Mouse (Mus musculus) embryo, embryonic 10 days (tissue): ENCODE measurements around the gene Ush1g.

Experiments
- DNase-seq: peaks from one replicate; pipeline ENCODE4 v3.0.0-alpha.2; 2015; ENCODE audit warnings: low spot score

Gene Ush1g

DNA sequence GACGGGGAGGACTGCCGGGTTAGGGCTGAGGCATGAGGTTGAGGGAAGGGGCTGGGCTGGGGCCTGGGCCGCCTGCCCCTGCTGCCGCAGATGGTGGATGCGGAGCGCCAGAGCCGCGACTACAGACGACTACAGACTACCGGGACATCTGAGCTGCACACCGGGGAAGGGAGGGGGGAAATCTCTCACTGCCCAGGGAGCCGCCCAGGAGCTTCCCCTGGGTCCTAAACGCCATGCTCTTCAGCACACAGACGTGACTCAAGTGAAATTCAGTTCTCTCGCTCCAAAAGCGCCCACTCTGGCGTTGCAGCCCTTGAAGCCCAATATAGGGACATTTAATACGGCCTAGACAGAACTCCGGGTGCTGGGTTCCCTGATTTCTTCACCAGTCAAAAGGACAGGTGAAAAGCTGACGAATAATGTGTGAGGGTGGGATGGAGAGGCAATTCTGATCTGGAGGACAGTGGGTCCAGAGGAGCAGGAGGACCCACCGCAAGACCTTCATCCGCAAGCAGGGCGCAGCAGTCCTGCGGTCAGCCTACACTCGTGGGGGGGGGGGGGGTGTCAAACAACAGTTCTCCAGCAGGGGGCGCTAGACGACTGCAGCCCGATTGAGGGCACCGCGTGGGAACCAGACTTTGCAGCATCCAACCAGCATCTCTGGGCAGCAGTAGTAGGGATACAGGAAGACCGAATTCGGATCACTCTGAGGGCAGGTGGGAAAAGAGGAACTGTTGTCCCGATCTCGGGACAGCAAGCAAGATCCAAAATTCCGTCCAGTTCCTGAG, at the start of gene Ush1g:
Gene Ush1g (minus strand): TSS at position 136 of the 788 bp plus-strand sequence.
- peak; percentile 79 for DNase-seq

GRCm38 (mm10) chr11:115371354-115371753, 49.5 kb upstream of the Ush1g start:
- DNase-seq: no peak

- no peak for DNase-seq
Observed at GRCm38 (mm10) chr11:115370368-115370767, 48.5 kb upstream of the Ush1g start.

DNA sequence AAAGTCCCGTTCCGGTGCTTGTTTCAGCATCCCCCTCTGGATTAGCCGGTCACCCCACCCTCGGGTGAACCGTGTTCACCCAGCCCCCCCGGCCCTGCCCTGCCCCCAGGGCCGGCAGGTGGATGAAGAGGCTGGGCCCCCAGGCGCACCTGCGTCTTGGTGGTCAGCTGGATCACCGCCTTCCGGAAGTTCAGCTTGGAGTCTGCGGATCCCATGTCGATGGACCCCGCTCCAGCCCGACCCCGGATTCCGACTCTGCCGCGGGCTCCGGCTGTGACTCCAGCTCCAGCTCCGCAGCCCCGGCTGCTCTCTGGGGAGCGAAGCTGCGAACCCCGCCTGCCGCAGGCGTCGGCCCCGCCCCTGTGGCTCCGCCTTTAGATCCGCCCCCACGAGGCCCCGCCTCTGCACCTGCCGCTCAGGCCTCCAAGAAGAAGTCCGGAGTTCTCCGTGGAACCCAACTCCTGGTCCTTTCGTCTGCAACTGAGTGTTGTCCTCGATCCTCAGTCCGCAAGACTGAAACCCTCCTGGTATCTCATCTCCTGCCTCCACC, 45.6 kb upstream of the Ush1g start, which contains the start of gene Hid1:
Gene Hid1 (minus strand): TSS at position 362 of the 550 bp plus-strand sequence.
- peak; percentile 74 for DNase-seq

GRCm38 (mm10) chr11:115366706-115367394, 45.0 kb upstream of the Ush1g start:
- no peak for DNase-seq

DNA sequence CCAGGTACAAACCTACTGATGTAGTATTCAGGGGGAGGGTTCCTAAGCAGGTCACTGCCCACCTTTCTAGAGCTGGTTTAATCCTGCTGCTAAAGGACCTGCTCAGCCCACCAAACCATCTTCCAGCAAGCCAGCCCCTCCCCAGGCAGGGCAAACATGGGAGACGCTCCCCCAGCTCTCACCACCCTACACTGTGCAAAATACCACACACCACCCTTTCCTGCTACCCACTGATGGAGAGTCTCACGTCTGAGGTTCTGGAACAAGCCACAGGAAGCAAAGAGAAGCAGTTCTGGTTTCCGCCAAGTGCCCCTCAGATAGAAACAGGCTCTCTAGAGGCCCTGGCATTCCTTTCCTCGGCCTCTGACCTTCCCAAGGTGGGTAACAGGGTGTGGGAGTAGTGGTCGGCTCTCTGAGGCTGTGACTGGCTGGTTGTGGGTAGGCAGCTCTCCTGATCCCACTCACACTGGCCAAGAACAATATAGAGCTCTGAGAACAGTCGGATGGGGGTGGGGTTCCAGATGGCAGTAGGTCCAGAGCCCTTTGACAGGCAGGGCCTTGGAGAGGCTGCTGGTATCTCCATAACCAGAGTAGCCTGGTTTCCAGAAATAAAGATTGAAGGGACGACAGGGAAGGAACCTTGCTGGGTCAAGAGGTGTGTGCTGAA, 44.3 kb upstream of the Ush1g start:
- DNase-seq: no peak

GRCm38 (mm10) chr11:115364136-115364535, 42.3 kb upstream of the Ush1g start:
- no peak for DNase-seq

DNA sequence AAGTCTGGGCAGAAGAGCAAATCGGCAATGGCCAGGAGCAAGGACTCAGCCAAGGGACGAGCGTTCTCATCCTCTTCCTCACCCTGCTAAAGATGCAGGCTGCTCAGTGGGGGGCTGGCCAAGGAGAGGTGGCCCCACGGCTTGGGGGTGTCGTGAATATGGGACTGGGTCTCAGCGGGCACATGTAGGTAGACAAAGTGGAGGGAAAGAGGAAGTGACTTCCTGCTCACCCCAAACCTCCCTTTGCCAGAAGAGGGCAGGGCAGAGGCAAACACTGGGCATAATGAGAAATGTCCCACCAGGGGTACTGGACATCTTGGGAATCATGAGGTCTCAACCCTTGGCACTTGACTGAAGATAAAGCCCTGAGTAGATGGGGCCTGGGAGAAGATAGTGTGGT, 37.9 kb upstream of the Ush1g start:
- DNase-seq: no peak

- DNase-seq: no peak
Observed at GRCm38 (mm10) chr11:115359293-115359692, 37.5 kb upstream of the Ush1g start.

- peak; percentile 86 for DNase-seq
Observed at GRCm38 (mm10) chr11:115358468-115358867, 36.6 kb upstream of the Ush1g start.

DNA sequence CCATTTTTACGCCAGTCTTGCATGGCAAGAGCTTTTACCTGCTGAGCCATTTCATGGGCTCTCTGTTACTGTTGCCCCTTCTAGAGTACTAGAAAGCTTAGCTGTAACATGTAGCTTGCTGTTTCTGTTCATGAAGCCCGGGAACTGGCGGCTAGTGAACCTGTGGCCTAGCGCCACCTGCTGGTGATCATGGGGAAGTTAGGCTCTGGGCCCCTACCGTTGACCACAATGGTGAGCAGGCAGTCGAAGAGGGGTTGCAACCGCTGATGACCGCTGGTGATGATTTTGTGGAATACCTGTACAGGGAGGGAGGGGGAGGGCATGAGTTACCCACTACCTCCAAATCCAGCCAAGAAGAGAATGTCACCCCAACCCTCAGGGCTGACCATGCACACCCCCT, 32.3 kb upstream of the Ush1g start:
- DNase-seq: peak; percentile 93

DNA sequence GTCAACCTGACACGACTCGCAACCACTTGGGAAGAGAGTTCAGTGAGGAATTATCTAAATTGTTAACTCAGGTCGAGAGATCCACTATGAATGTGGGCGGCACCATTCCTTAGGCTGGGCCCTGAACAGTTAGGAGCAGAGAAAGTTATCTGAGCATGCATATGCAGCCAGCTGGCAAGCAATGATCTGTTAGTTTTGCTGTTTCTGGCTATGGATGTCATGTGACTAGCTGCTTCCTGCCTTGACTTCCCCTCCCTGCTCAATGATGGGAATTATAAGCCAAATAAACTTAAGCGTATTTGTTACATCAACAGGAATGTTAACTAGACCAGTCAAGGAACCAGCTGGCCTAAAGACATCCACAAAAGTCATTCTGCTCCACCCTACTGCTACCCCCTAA, 31.5 kb upstream of the Ush1g start:
- no peak for DNase-seq

DNA sequence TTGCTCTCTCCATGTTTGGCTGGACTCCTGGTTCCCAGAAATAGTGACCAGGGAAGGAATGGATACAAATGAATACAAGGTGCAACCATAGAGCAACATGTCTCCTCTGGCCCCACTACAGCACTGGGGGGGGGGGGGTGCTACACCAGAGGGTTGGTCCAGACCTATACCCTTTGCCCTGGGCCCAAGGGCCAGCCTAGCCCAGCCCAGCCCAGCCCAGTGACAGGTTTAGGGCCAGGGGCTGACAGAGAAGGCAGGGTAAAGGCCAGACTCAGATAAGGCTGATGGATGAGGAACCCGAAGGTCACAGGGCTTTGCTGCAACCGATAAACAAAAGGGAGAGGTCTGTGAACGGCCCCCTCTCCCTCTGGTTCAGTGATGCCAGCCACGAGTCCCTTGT, 28.1 kb upstream of the Ush1g start:
- DNase-seq: no peak

GRCm38 (mm10) chr11:115348681-115349248, 26.9 kb upstream of the Ush1g start:
- DNase-seq: no peak

GRCm38 (mm10) chr11:115345515-115345914, 23.7 kb upstream of the Ush1g start:
- DNase-seq: peak; percentile 73

- DNase-seq: no peak
Observed at GRCm38 (mm10) chr11:115344967-115345366, 23.1 kb upstream of the Ush1g start.

- DNase-seq: no peak
Observed at GRCm38 (mm10) chr11:115341866-115342265, 20.0 kb upstream of the Ush1g start.

- DNase-seq: no peak
Observed at GRCm38 (mm10) chr11:115341246-115341645, 19.4 kb upstream of the Ush1g start.

DNA sequence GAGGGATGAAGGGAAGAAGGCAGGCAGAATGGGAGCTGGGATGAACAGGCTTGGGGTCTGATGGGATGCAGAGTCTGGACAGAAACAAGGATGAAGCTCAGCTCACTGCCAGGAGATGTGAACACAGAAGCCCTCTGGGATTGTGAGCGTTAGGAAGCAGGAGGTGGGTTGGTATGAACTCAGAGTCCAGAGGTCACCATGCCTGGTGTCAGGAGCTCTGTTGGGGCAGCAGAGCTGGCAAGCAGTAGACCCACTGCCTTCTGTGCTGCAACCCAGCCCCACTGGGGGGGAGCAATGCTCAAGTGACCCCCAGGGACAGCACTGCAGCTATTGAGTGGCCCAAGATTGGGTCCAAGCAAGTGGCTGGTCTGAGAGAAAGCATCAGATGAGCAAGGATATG, 16.0 kb upstream of the Ush1g start:
- no peak for DNase-seq

DNA sequence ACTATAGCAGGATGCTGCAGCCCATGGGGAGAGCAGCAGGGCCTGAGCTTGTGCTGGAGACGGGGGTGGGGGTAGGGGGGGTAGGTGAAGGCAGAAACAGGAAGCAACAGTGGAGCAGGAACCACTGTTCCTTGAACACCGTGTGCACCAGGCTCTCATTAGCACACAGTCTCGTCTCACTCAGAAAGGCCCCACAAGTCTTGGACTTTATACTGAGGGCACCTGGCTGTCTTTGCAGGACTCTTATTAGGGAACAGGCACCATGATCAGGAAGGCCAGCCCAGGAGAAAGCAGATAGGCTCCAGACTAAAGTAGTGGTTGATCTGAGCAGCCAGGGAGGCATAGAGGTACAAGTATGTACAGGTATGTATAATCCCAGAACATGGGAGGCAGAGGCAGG, 15.5 kb upstream of the Ush1g start:
- DNase-seq: no peak

DNA sequence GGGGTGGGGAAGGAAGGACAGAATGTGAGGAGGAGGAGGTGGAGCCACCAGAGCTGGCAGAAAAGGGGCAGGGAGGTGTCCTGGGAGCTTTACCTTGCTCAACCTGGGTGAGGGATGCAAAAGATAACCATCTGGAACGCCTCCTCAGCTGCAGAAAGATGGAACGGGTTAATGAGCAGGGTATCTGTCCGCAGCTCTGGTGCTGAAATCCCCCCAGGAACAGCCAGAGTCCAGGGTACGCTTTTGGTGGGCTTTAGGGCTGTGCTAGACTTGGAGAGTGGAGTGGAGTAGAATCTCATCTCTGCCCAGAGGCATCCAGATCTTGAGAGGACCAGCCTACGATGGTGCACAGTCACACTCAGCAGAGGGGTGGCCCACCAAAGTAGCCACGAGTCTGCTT, 14.3 kb upstream of the Ush1g start:
- peak; percentile 39 for DNase-seq

DNA sequence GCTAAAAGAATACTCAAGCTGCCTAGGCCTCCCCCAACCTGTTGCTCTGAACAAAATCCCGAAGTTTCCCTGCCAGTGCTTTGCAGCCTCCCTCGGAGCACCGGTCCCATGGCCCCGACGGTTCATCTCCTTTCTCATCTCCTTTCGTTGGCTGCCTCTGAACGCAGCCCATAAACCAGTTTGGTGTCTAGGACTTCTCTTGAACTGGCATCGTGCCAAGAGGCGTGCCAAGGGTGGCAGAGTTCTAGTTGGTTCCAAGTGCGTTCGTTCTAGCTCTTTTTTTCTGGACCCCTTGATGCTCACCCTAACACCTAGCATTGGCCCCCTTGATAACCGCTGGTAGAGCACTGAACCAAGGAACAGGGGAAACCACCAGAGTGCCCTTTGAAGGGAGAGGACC, 13.4 kb upstream of the Ush1g start:
- DNase-seq: no peak
